Mouse (Mus musculus) left cerebral cortex, adult 9 months (tissue): ENCODE results near the gene Cox6a1.

Experiments used
- DNase-seq, 2 experiments: peaks; one replicate each; pipeline ENCODE4 v3.0.0; 2022; ENCODE audit warnings: low spot score in 2 of 2

Cox6a1 gene

GRCm38 (mm10) chr5:115300792-115301614, 47.8 kb downstream of the Cox6a1 start, which contains the start of gene Dynll1:
TSS of gene Dynll1 (minus strand) at chr5:115300999.
- peak; percentile 95 to 99 for DNase-seq

DNA sequence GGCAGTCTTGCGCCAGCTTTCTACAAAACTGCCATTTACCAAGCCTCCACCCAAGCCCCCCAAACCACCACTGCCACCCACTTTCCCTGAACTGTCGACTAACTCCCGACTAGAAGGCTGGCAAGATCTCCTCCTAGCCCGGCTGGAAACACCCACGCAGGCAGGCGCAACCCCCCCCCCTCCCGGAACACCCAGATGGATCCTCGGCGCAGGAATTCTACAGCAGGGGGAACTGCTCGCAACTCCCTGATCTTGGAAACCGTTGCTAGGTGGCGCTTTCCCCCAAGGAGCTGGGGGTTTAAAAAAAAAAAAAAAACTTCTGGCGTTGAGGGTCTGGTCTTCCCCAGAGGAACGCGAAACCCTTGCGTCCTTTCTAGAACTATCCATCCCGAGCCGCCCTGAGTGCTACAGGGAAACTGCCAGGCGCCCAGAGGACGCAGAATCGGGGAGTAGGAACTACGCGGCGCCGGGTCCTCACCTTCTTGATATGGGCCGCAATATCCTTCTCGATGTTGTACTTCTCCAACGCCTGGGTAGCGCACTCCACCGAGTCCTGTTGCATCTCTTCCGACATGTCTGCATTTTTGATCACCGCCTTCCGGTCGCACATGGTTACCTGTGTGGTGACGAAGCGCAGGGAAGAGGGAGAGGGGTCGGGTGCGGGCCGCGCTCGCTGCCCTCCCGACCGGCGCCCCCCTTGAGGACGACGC, 48.6 kb downstream of the Cox6a1 start:
- DNase-seq, result peak in 1 of 2 experiments; percentile 59

- no peak for DNase-seq
Measured at GRCm38 (mm10) chr5:115296347-115296746, 52.4 kb downstream of the Cox6a1 start.
